ENCODE assay signal across 12 mouse cellular contexts in the genomic region with DNA sequence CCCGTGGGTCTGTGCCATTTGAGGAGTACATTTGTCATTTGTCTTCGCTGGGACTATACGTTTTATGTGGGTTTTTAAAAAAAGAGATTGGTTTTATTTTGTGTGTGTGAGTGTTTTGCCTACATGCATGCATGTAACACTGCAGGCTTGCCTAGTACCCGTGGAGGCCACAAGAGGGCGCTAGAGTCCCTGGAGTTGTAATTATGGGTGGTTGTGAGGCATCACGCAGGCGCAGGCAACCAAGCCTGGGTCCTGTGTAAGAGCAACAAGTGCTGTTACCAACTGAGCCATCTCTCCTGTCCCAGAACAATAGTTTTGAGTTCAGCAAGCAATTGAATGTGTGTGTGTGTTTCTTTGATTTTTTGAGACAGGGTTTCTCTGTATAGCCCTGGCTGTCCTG. TPM values are rescaled to one million over a fixed set of nuclear protein-coding genes. Genes with fewer than 3 reads are reported as not detected.
A peak's percentile ranks its signal among the peaks of the same experiment; 100 is the strongest.
DNase-seq lines count a peak whose midpoint lies in the region; ATAC-seq and TF ChIP-seq lines count a peak whose summit lies in the region.
"Had no signal": no experiment of that assay in that cellular context is flagged by ENCODE, and none has a peak within 500 bp of the region (broad histone marks: within the 10 kb centered on the region; RNA-seq: fewer than 3 reads in every experiment).

No protein-coding gene starts in this region.

- 71% methylated on average over 7 of the region's 7 CpGs for WGBS in forebrain, postnatal 0 days
- 72% methylated on average over 7 of the region's 7 CpGs for WGBS in forebrain, embryonic 10.5 days
- 66% methylated on average over 7 of the region's 7 CpGs for WGBS in lung, embryonic 14.5 days

- H3K4me2 ChIP-seq in forebrain, postnatal 0 days (ENCODE audit: low read depth), result no peak overlapping the region
- H3K4me2 ChIP-seq in lung, embryonic 14.5 days, result no peak overlapping the region
- H3K4me2 ChIP-seq: liver, embryonic 13.5 days had no signal

- H3K9me3 ChIP-seq in forebrain, postnatal 0 days (ENCODE audit: low read length), result no peaks in the 10 kb centered on the region
- 0 out of 2 replicates have a peak, but pooled peaks cover 2% of the 10 kb centered on the region for H3K9me3 ChIP-seq in forebrain, embryonic 10.5 days
- no peaks in the 10 kb centered on the region for H3K9me3 ChIP-seq in lung, embryonic 14.5 days (ENCODE audit: low read depth, low read length)
- H3K9me3 ChIP-seq: liver, embryonic 13.5 days had no signal

- no peak for DNase-seq in forebrain, postnatal 0 days
- DNase-seq in forebrain, embryonic 10.5 days (ENCODE audit: extremely low spot score, low spot score), result no peak
- no peak for DNase-seq in lung, embryonic 14.5 days
- no peak for DNase-seq in lung, postnatal 10 days
- DNase-seq in ZHBTc4 (ENCODE audit: low read depth, low spot score), result peak; percentile 85
- DNase-seq in testis, postnatal 14 days (ENCODE audit: low spot score), result peak; percentile 60
- no peak for DNase-seq in embryo, embryonic 11 days
- DNase-seq: adrenal gland, postnatal 25 days; layer of hippocampus, adult 9-11 months; liver, embryonic 13.5 days had no signal

- ATAC-seq in forebrain, postnatal 0 days, result no peak
- ATAC-seq in lung, embryonic 14.5 days (ENCODE audit: insufficient read depth), result no peak
- ATAC-seq in monocyte, adult 5-6 weeks (replicated peaks; ENCODE audit: insufficient number of reproducible peaks, low FRiP score, low TSS enrichment, poor library complexity, severe bottlenecking), result no peak
- ATAC-seq: forebrain, embryonic 14.5 days had no signal

- H3K36me3 ChIP-seq in forebrain, postnatal 0 days (ENCODE audit: insufficient read depth), result no peaks in the 10 kb centered on the region; the same call in 1 of the 2 replicates
- no peaks in the 10 kb centered on the region for H3K36me3 ChIP-seq in forebrain, embryonic 10.5 days (replicated peaks)
- H3K36me3 ChIP-seq in lung, embryonic 14.5 days (ENCODE audit: insufficient read depth), result no peaks in the 10 kb centered on the region
- H3K36me3 ChIP-seq: liver, embryonic 13.5 days had no signal

- TF ChIP-seq CTCF in forebrain, postnatal 0 days (IDR thresholded peaks at IDR 0.05; ENCODE audit: low read depth), result peak; percentile 50
- TF ChIP-seq CTCF in lung, embryonic 14.5 days (IDR thresholded peaks at IDR 0.05; ENCODE audit: low read depth), result peak; percentile 55

- no peaks in the 10 kb centered on the region for H3K4me1 ChIP-seq in forebrain, postnatal 0 days (ENCODE audit: insufficient read depth)
- peaks cover 7% of the 10 kb centered on the region for H3K4me1 ChIP-seq in forebrain, embryonic 10.5 days
- no peaks in the 10 kb centered on the region; the same call in 1 of the 2 replicates for H3K4me1 ChIP-seq in lung, embryonic 14.5 days (ENCODE audit: insufficient read depth)
- H3K4me1 ChIP-seq: liver, embryonic 13.5 days had no signal

- no peak overlapping the region for H3K4me3 ChIP-seq in forebrain, postnatal 0 days (ENCODE audit: low read depth, low read length)
- H3K4me3 ChIP-seq in forebrain, embryonic 10.5 days, result no peak overlapping the region
- H3K4me3 ChIP-seq in lung, embryonic 14.5 days (ENCODE audit: low read depth, low read length), result no peak overlapping the region
- H3K4me3 ChIP-seq: liver, embryonic 13.5 days had no signal

- no peaks in the 10 kb centered on the region for H3K27me3 ChIP-seq in forebrain, postnatal 0 days (ENCODE audit: insufficient read depth, low read length)
- no peaks in the 10 kb centered on the region for H3K27me3 ChIP-seq in forebrain, embryonic 10.5 days (ENCODE audit: poor library complexity, severe bottlenecking)
- no peaks in the 10 kb centered on the region for H3K27me3 ChIP-seq in lung, embryonic 14.5 days (ENCODE audit: insufficient read depth, low read length)
- H3K27me3 ChIP-seq: liver, embryonic 13.5 days had no signal

- no peak overlapping the region for H3K27ac ChIP-seq in forebrain, postnatal 0 days (ENCODE audit: low read depth, low read length)
- H3K27ac ChIP-seq in forebrain, embryonic 10.5 days, result no peak overlapping the region
- no peak overlapping the region for H3K27ac ChIP-seq in lung, embryonic 14.5 days (ENCODE audit: low read depth)
- H3K27ac ChIP-seq: liver, embryonic 13.5 days had no signal

- H3K9ac ChIP-seq in forebrain, postnatal 0 days, result no peak overlapping the region
- H3K9ac ChIP-seq in lung, embryonic 14.5 days, result no peak overlapping the region
- H3K9ac ChIP-seq: liver, embryonic 13.5 days had no signal

RNA-seq across cellular contexts. Expression of gene Fis1, which starts 13.8 kb away (rescaled TPM):
- total RNA-seq in forebrain, postnatal 0 days (2014; rRNA removed), result 221 and 299 TPM in 2 replicates
- polyA plus RNA-seq in forebrain, postnatal 0 days (2015; fragmentation: Nextera tagmentation; extraction: Ambion mirVana), result 377 and 441 TPM in 2 replicates
- polyA plus RNA-seq in forebrain, embryonic 10.5 days (2016; fragmentation: Nextera tagmentation; extraction: Ambion mirVana), result 243 and 263 TPM in 2 replicates
- 306 and 314 TPM in 2 replicates for polyA plus RNA-seq in lung, embryonic 14.5 days (2014; fragmentation: Nextera tagmentation; extraction: Ambion mirVana)
- 159 to 216 TPM (median 206 TPM) in 3 replicates for total RNA-seq in monocyte, adult 5-6 weeks (2017)

RNA-seq across cellular contexts. Expression of gene Cldn15, which starts 27.1 kb away (rescaled TPM):
- 0.33 and 0.38 TPM in 2 replicates for total RNA-seq in forebrain, postnatal 0 days (2014; rRNA removed)
- polyA plus RNA-seq in forebrain, postnatal 0 days (2015; fragmentation: Nextera tagmentation; extraction: Ambion mirVana), result 0.13 and 0.15 TPM in 2 replicates
- 0.35 and 0.52 TPM in 2 replicates for polyA plus RNA-seq in forebrain, embryonic 10.5 days (2016; fragmentation: Nextera tagmentation; extraction: Ambion mirVana)
- polyA plus RNA-seq in lung, embryonic 14.5 days (2014; fragmentation: Nextera tagmentation; extraction: Ambion mirVana), result 5.3 and 5.7 TPM in 2 replicates
- 1.7 to 5.1 TPM (median 1.8 TPM) in 3 replicates for total RNA-seq in monocyte, adult 5-6 weeks (2017)
- polyA plus RNA-seq: forebrain, embryonic 14.5 days had no signal

RNA-seq across cellular contexts. Expression of gene Ift22, which starts 31.3 kb away (rescaled TPM):
- 30.7 and 35.9 TPM in 2 replicates for total RNA-seq in forebrain, postnatal 0 days (2014; rRNA removed)
- polyA plus RNA-seq in forebrain, postnatal 0 days (2015; fragmentation: Nextera tagmentation; extraction: Ambion mirVana), result 125 and 134 TPM in 2 replicates
- polyA plus RNA-seq in forebrain, embryonic 10.5 days (2016; fragmentation: Nextera tagmentation; extraction: Ambion mirVana), result 107 and 113 TPM in 2 replicates
- 72.2 and 78.1 TPM in 2 replicates for polyA plus RNA-seq in lung, embryonic 14.5 days (2014; fragmentation: Nextera tagmentation; extraction: Ambion mirVana)
- total RNA-seq in monocyte, adult 5-6 weeks (2017), result 2.3 to 8.5 TPM (median 3.4 TPM) in 3 replicates

RNA-seq across cellular contexts. Expression of gene Plod3, which starts 47.5 kb away (rescaled TPM):
- 46.6 and 55.2 TPM in 2 replicates for total RNA-seq in forebrain, postnatal 0 days (2014; rRNA removed)
- 18.2 and 21.7 TPM in 2 replicates for polyA plus RNA-seq in forebrain, postnatal 0 days (2015; fragmentation: Nextera tagmentation; extraction: Ambion mirVana)
- 35.7 and 40.7 TPM in 2 replicates for polyA plus RNA-seq in forebrain, embryonic 10.5 days (2016; fragmentation: Nextera tagmentation; extraction: Ambion mirVana)
- 43.5 and 43.7 TPM in 2 replicates for polyA plus RNA-seq in lung, embryonic 14.5 days (2014; fragmentation: Nextera tagmentation; extraction: Ambion mirVana)
- total RNA-seq in monocyte, adult 5-6 weeks (2017), result 193 to 207 TPM (median 205 TPM) in 3 replicates

RNA-seq across cellular contexts. Expression of gene Znhit1, which starts 48.5 kb away (rescaled TPM):
- 66.1 and 96.9 TPM in 2 replicates for total RNA-seq in forebrain, postnatal 0 days (2014; rRNA removed)
- polyA plus RNA-seq in forebrain, postnatal 0 days (2015; fragmentation: Nextera tagmentation; extraction: Ambion mirVana), result 176 and 201 TPM in 2 replicates
- polyA plus RNA-seq in forebrain, embryonic 10.5 days (2016; fragmentation: Nextera tagmentation; extraction: Ambion mirVana), result 102 and 107 TPM in 2 replicates
- 88.9 and 97.4 TPM in 2 replicates for polyA plus RNA-seq in lung, embryonic 14.5 days (2014; fragmentation: Nextera tagmentation; extraction: Ambion mirVana)
- total RNA-seq in monocyte, adult 5-6 weeks (2017), result 21.8 to 58.2 TPM (median 38.8 TPM) in 3 replicates

Comparison
In these comparisons a context has a peak if more than half of its experiments do, and no peak if none do; other contexts are left out.
1. DNase-seq: peak in ZHBTc4 (single experiment) and testis, postnatal 14 days (single experiment); none in forebrain, postnatal 0 days (single experiment), forebrain, embryonic 10.5 days (single experiment), lung, embryonic 14.5 days (single experiment), lung, postnatal 10 days (single experiment) and embryo, embryonic 11 days (single experiment).